Mouse (Mus musculus) liver (tissue): ENCODE measurements around the gene Fam214a.
"Not testable (repeated sequence)": the region's sequence is repeated elsewhere in the genome, so short reads cannot be mapped to it uniquely, and the experiment has no call there.

Source experiments
- DNase-seq: peaks from one replicate; pipeline ENCODE4 v3.0.0-alpha.2; 2020; ENCODE audit warnings: mixed read lengths

Gene Fam214a

DNA sequence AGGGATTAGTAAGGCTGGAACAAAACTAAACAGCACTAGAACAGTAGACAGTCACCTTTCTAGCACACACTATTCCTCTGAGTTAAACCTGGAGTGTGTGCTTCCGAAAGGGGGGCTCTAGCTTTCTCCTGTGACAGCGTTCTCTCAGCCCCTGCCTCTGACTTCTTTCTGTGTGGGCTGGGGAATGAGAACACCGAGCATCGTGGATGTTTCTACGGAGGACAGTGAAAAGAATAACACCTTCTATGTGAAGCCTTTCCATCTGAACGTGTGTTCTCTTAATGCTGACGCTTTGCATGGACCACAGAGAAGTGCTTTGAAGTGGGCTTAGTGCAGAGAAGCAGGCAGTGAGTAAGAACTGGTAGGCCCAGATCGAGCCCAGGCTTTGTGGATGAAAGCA is 29.5 kb downstream of the Fam214a start:
- no peak for DNase-seq

DNA sequence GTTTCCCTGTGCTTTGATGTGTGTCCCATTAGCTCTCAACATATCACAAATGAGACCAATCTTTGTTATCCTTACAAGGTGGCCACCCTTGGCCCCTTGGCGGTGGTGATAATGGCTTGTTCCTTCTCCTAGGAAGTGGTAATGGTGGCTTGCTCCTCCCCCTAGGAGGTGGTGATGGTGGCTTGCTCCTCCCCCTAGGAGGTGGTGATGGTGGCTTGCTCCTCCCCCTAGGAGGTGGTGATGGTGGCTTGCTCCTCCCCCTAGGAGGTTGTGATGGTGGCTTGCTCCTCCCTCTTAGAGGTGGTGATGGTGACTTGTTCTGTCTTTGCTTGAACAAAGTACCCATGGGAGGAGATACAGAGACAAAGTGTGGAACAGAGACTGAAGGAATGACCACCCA is 30.0 kb downstream of the Fam214a start:
- DNase-seq, result not testable (repeated sequence)

DNA sequence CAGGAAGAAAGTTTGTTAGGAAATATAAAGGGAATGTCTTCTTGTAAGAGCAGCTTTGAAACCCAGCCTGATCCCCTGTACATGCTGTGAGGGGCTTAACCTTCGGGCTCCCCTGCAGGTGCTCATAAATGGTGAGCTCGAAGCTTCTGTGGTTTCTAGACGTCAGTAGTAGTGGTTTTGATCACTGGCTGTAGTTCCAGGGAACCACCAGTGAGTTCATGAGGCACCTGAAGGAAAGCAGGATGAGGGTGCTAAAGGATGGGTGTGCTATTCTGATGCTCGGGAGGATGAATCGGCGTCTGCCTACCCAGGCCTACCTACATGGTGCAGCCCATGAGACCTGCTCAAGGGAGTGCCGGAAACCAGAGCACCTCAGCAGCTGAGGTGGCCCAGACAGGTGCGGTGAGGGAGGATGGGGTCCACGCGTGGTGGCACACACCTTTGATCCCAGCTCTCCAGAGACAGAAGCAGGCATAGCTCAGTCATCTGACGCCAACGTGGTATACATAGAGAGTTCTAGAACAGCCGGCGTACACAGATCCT is 32.6 kb downstream of the Fam214a start:
- no peak for DNase-seq

DNA sequence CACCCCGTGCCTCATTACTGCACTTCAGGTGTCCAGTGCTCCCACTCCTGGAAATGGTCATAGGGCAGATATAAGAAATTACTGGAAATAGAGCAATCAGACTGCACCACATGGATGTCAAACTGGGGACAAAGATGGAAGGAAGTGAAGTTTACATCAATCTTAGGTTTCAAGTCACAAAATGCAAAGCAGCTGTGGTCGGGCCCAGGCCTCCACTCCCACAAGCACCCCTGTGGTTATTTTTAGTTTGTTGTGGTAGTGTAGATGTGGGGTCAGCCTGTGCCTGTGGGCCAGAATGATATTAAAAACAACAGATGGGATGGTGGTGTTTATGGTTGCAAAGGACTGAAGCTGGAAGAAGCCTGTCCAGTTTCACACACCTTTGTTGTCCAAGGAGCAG is 33.1 kb downstream of the Fam214a start:
- DNase-seq, result no peak

DNA sequence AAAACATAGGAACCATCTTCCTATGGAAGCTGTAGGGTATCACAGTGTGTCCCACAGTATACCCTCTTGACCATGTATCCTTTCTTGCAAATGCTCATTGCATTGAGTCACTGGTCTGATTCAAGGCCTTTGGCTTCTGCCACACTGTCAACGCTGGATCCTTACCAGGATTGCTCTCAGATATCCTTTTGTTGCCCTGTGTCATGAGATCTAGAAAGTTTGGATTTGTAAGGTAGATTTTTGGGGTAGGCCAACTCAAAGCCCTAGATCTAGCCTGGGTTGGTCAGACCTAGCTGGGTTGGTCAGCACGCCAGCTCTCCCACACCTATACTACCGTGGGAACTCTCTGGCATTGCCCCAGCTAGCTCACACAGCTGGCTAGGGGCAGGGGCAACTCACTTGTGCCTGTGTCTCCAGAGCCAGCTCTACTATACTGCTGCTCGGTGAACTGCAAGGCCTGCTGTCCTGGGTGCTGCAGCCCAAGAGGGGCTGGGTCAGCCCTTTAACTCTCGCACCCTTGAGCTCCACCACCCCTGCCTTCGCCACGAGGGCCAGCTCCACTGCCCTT is 36.3 kb downstream of the Fam214a start:
- DNase-seq, result no peak

- no peak for DNase-seq
These were observed 37.3 kb downstream of the Fam214a start for GRCm38 (mm10) chr9:74989990-74990389.

DNA sequence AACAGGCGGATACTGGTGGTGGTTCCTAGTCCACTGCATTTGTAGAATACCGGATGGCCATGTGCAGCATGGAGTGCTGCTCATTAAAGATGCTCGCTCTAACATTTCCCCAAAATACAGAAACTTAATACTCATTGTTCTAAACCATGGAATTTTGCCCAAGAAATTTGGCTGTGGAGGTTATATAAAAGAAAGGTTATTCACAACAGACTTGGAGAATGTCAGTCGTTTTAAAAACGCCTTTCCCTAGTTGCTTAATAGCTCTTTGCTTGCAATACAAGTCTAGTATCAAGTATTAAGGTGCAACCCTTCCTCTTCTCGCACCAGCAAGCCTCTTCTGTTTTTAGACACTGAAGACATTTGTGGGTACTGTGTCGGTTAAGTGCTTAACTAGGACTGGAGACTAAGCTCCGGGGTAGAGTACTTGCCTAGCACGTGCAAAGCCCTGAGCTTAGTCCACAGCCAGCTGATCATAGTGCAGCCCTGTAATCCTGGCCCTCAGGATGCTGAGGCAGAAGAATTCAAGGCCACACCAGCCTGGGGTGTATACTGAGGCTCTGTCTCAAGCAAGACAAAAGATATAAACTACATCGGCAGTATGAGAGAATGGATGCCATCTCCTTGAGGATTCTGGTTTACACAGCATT is 42.0 kb downstream of the Fam214a start:
- DNase-seq, result no peak

DNA sequence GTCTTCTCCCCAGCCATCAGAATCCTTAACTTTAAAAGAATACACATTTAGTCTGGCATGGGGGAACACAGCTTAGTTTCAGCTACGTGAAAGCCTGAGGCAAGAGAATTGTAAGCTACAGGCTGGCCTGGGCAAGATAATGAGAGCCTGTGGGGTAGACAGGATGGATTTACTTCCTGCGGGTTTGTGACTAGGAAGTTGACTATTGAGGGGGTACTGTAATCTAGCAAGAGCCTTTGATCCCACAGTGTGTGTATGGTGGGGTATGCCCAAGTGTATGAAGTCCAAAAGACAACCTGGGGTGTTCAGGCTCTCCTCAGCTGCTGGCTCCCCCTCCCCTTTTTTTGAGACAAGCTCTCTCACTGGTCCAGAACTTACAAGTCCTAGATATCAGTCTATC is 43.7 kb downstream of the Fam214a start:
- no peak for DNase-seq

GRCm38 (mm10) chr9:74997976-74998375 is 45.3 kb downstream of the Fam214a start:
- no peak for DNase-seq

DNA sequence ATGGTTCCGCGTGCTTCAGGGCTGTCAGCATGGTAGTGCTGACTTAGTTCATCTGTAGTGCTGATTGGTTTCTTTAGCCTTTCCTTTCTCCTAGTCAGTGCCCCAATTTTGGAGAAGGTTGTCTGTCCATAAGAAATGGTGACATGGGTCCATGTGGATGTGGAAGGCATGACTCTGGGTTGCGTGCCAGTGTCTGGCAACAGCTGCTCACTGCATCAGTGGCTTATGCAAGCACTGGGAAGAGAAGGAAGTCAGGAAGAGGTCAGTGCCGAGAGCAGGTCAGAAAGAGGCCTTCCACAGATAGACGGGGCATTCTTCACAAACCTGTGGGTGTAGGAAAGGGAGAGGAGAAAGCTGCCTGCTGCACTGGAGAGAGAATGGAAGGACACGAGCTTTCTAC is 48.3 kb downstream of the Fam214a start:
- no peak for DNase-seq

GRCm38 (mm10) chr9:75001611-75002204 is 49.0 kb downstream of the Fam214a start:
- no peak for DNase-seq

- DNase-seq, result no peak
These were observed 49.6 kb downstream of the Fam214a start for GRCm38 (mm10) chr9:75002262-75002661.

DNA sequence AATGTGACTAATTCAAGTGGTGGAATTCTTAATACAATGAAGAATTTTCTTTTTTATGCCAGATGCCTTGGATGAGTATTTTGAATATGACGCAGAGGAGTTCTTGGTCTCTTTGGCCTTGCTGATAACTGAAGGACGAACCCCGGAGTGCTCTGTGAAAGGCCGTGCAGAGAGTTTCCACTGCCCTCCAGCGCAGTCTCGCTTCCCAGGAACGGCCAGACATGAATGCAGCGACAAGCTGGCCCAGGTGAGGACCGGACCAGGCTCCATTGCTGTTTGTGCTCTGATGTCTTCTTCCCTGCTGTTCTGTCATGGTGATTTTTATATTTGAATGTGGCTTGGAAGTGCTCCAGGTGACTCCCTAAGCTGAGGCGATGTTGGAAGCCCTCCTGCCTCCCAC is 51.5 kb downstream of the Fam214a start:
- no peak for DNase-seq

GRCm38 (mm10) chr9:75016591-75016990 is 63.9 kb downstream of the Fam214a start:
- DNase-seq, result no peak

- DNase-seq, result no peak
These were observed 66.5 kb downstream of the Fam214a start for GRCm38 (mm10) chr9:75019181-75019580.

- no peak for DNase-seq
These were observed 66.9 kb downstream of the Fam214a start for GRCm38 (mm10) chr9:75019592-75019991.

- no peak for DNase-seq
These were observed 67.9 kb downstream of the Fam214a start for GRCm38 (mm10) chr9:75020561-75020960.

DNA sequence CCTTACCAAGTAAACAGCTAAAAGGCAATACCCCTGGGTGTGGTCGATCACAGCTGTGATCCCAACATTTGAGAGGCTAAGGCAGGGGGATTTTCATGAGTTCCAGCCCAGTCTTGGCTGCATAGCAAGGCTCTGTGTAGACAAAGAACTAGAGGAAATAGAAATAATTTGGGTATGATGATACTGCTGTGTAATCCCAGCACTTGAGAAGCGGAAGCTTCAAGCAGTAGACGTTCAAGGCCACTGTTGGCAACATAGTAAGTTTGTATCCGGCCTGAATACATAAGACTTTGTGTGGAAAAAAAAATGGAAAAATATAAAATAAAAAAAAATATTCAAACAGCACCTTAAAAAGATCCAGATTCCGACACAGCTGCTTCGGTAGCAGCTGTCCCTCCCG is 69.9 kb downstream of the Fam214a start:
- no peak for DNase-seq

- DNase-seq, result no peak
These were observed 70.6 kb downstream of the Fam214a start for GRCm38 (mm10) chr9:75023150-75023894.

DNA sequence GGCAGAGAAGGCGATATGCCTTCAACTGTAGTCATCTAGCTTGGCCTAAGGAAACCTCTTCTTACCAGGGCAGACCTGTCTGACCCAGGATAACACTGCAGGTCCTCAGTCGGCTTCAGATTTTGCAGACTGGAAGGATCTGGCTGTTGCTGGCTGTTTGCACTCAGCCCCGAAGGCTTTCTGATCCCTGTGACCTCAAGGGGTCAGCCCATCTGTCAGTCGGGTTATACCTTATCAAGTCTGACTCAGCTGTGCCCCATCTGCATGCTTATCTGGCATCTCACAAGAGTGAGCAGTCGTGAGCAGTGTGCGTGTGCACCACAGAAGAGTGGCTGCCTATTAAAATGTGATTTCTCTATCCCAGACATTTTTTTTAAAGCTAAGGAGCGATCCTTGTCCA is 71.4 kb downstream of the Fam214a start:
- DNase-seq, result peak; percentile 35

DNA sequence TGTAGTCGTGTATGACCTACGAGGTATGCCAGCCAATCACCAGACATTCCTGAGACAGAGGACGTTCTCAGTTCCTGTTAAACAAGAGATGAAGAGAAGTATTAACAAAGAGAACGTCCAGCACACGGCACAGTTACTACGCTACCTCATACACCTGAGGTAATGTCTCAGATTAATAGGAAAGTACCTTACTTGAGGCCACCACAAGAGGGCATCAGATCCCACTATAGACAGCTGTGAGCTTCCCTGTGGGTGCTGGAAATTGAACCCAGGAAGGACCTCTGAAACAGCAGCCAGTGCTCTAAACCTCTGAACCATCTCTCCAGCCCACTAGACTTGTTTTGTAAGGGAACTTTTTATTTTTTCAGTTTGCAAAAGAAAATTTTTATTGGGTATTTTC is 73.0 kb downstream of the Fam214a start:
- no peak for DNase-seq

- no peak for DNase-seq
These were observed 79.7 kb downstream of the Fam214a start for GRCm38 (mm10) chr9:75032408-75032807.

GRCm38 (mm10) chr9:75033141-75033540 is 80.5 kb downstream of the Fam214a start:
- no peak for DNase-seq

GRCm38 (mm10) chr9:75034691-75035090 is 82.0 kb downstream of the Fam214a start:
- no peak for DNase-seq
